Mouse (Mus musculus) CH12.LX (cell line): ENCODE results near the gene Sfxn5. TPM values are rescaled to one million over a fixed set of nuclear protein-coding genes. Genes with fewer than 3 reads are reported as not detected.

Experiments used
- DNase-seq: peaks from one replicate; pipeline ENCODE4 v3.0.0-alpha.2; 2013; ENCODE audit errors: extremely low read depth
- H3K27ac ChIP-seq: 2 replicates; pipeline ENCODE4 v1.5.1; 2012; ENCODE audit warnings: low read depth, mild to moderate bottlenecking, control low read depth, moderate library complexity; ENCODE audit not compliant: insufficient read depth
- H3K27me3 ChIP-seq: replicated peaks from 2 replicates; pipeline ENCODE3; 2012; ENCODE audit warnings: inconsistent platforms
- H3K36me3 ChIP-seq, 2 experiments: replicated peaks in 1 of 2; 2 replicates each; pipeline versions ENCODE3 to v1.6.1; 2012; ENCODE audit warnings: inconsistent platforms in 1 of 2, low read length in 1 of 2, mild to moderate bottlenecking in 1 of 2, mixed read lengths in 1 of 2, moderate library complexity in 1 of 2; ENCODE audit not compliant: control insufficient read depth in 1 of 2, insufficient read depth in 1 of 2
- H3K4me1 ChIP-seq, 2 experiments: 2 replicates each; pipeline ENCODE4 v1.6.1; 2012; ENCODE audit warnings: inconsistent platforms in 1 of 2, moderate library complexity in 1 of 2; ENCODE audit not compliant: insufficient read depth in 2 of 2, control insufficient read depth in 1 of 2
- H3K4me2 ChIP-seq: 2 replicates; pipeline ENCODE4 v1.6.1; 2012; ENCODE audit warnings: low read depth, mild to moderate bottlenecking, control low read depth; ENCODE audit not compliant: poor library complexity, insufficient read depth, severe bottlenecking
- H3K4me3 ChIP-seq, 3 experiments: fragments of 150-350 bp in 1 of 3; sonication (generic) in 1 of 3; replicated peaks in 1 of 3; 2 replicates each; pipeline versions ENCODE3 to v1.5.1; 2011 to 2012; ENCODE audit warnings: low read depth in 2 of 3, low read length in 2 of 3, mild to moderate bottlenecking in 2 of 3, moderate library complexity in 2 of 3, control low read depth in 1 of 3, improper control_type of control experiment in 1 of 3, inconsistent platforms in 1 of 3, mixed read lengths in 1 of 3; ENCODE audit not compliant: poor library complexity in 1 of 3
- H3K79me2 ChIP-seq: replicated peaks from 2 replicates; pipeline ENCODE4 v1.6.1; 2012; ENCODE audit warnings: mild to moderate bottlenecking, moderate library complexity; ENCODE audit not compliant: control insufficient read depth, poor library complexity, insufficient read depth, severe bottlenecking; ENCODE audit errors: extremely low read depth
- H3K9ac ChIP-seq: 2 replicates; pipeline ENCODE4 v1.6.1; 2012; ENCODE audit warnings: low read depth, mild to moderate bottlenecking, control low read depth, moderate library complexity; ENCODE audit not compliant: insufficient read depth
- H3K9me3 ChIP-seq: replicated peaks from 2 replicates; pipeline ENCODE3; 2012; ENCODE audit warnings: low read length, inconsistent platforms, mixed read lengths
- BHLHE40 ChIP-seq: IDR thresholded peaks from 2 replicates; pipeline ENCODE4 v1.6.1; 2011; ENCODE audit warnings: mild to moderate bottlenecking, low read depth, low read length, improper control_type of control experiment
- CHD1 ChIP-seq: IDR thresholded peaks from 2 replicates; pipeline ENCODE4 v1.6.1; 2012; ENCODE audit warnings: low read depth, low read length, improper control_type of control experiment, inconsistent platforms
- CHD2 ChIP-seq: IDR thresholded peaks from 2 replicates; pipeline ENCODE4 v1.6.1; 2011; ENCODE audit warnings: low read length, improper control_type of control experiment
- E2F4 ChIP-seq: IDR thresholded peaks from 2 replicates; pipeline ENCODE4 v1.6.1; 2011; ENCODE audit warnings: low read depth, low read length, improper control_type of control experiment; ENCODE audit not compliant: insufficient replicate concordance
- EP300 ChIP-seq: IDR thresholded peaks from 2 replicates; pipeline ENCODE4 v1.6.1; 2011; ENCODE audit warnings: low read length, improper control_type of control experiment
- HCFC1 ChIP-seq: IDR thresholded peaks from 2 replicates; pipeline ENCODE4 v1.6.1; 2012; ENCODE audit warnings: low read depth, mild to moderate bottlenecking, inconsistent platforms, low read length, improper control_type of control experiment
- IRF4 ChIP-seq: IDR thresholded peaks from 2 replicates; pipeline ENCODE4 v1.6.1; 2014; ENCODE audit warnings: low read depth, mild to moderate bottlenecking, inconsistent platforms, low read length, improper control_type of control experiment
- JUN ChIP-seq: IDR thresholded peaks from 2 replicates; pipeline ENCODE4 v1.6.1; 2011; ENCODE audit warnings: low read depth, mild to moderate bottlenecking, low read length, improper control_type of control experiment, moderate library complexity; ENCODE audit not compliant: insufficient read depth
- JUND ChIP-seq: conservative IDR thresholded peaks from 2 replicates; pipeline ENCODE4 v1.6.1; 2011; ENCODE audit warnings: low read depth, low read length, improper control_type of control experiment
- KAT2A ChIP-seq: IDR thresholded peaks from 2 replicates; pipeline ENCODE4 v1.6.1; 2012; ENCODE audit warnings: low read length, improper control_type of control experiment, inconsistent platforms; ENCODE audit not compliant: insufficient replicate concordance
- MAFK ChIP-seq: IDR thresholded peaks from 2 replicates; pipeline ENCODE4 v1.6.1; 2011; ENCODE audit warnings: low read length, improper control_type of control experiment; ENCODE audit not compliant: insufficient replicate concordance
- MAZ ChIP-seq: IDR thresholded peaks from 2 replicates; pipeline ENCODE4 v1.6.1; 2012; ENCODE audit warnings: low read depth, mild to moderate bottlenecking, inconsistent platforms, low read length, improper control_type of control experiment, moderate library complexity
- MYC ChIP-seq: IDR thresholded peaks from 2 replicates; pipeline ENCODE4 v1.6.1; 2011; ENCODE audit warnings: low read depth, mild to moderate bottlenecking, improper control_type of control experiment, low read length
- NELFE ChIP-seq: IDR thresholded peaks from 2 replicates; pipeline ENCODE4 v1.6.1; 2011; ENCODE audit warnings: low read depth, low read length, improper control_type of control experiment
- PAX5 ChIP-seq: IDR thresholded peaks from 2 replicates; pipeline ENCODE4 v1.6.1; 2012; ENCODE audit warnings: low read length, inconsistent platforms, mixed read lengths
- POLR2AphosphoS2 ChIP-seq: IDR thresholded peaks from 2 replicates; pipeline ENCODE4 v1.6.1; 2011; ENCODE audit warnings: low read depth, low read length, improper control_type of control experiment
- TCF12 ChIP-seq: IDR thresholded peaks from 2 replicates; pipeline ENCODE4 v1.6.1; 2014; ENCODE audit warnings: low read depth, mild to moderate bottlenecking, inconsistent platforms, low read length, improper control_type of control experiment
- UBTF ChIP-seq: IDR thresholded peaks from 2 replicates; pipeline ENCODE4 v1.6.1; 2012; ENCODE audit warnings: low read depth, mild to moderate bottlenecking, inconsistent platforms, low read length, improper control_type of control experiment, moderate library complexity
- USF1 ChIP-seq: IDR thresholded peaks from 2 replicates; pipeline ENCODE4 v1.6.1; 2014; ENCODE audit warnings: low read depth, mild to moderate bottlenecking, inconsistent platforms, low read length, improper control_type of control experiment
- ZC3H11A ChIP-seq: IDR thresholded peaks from 2 replicates; pipeline ENCODE4 v1.6.1; 2012; ENCODE audit warnings: low read depth, mild to moderate bottlenecking, inconsistent platforms, low read length, improper control_type of control experiment
- ZKSCAN1 ChIP-seq: IDR thresholded peaks from 2 replicates; pipeline ENCODE4 v1.6.1; 2012; ENCODE audit warnings: low read depth, inconsistent platforms, low read length, improper control_type of control experiment, borderline replicate concordance
- ZMIZ1 ChIP-seq: IDR thresholded peaks from 2 replicates; pipeline ENCODE4 v1.6.1; 2012; ENCODE audit warnings: low read depth, mild to moderate bottlenecking, inconsistent platforms, low read length, improper control_type of control experiment
- ZNF384 ChIP-seq: IDR thresholded peaks from 2 replicates; pipeline ENCODE4 v1.6.1; 2012; ENCODE audit warnings: low read depth, low read length, improper control_type of control experiment, inconsistent platforms
- dilution Hi-C: fragments of 300-500 bp; cut with MboI; formaldehyde crosslinking; loops from 2 replicates; pipeline ENCODE4 v1.14.3; 2020; ENCODE audit warnings: low sequenced_read_pairs; ENCODE audit not compliant: extremely low pct_unique_long_range_greater_than_20kb, extremely low pct_ligation_motif_present
- in situ Hi-C: fragments of 300-500 bp; cut with MboI; formaldehyde crosslinking; loops from 3 replicates; pipeline ENCODE4 v1.14.3; 2019; ENCODE audit warnings: low sequenced_read_pairs, low pct_ligation_motif_present, low pct_unique_long_range_greater_than_20kb, mixed read lengths
- polyA plus RNA-seq: library from polyadenylated mRNA; unstranded; fragments of >175 nt; gene quantifications from 2 replicates; pipeline ENCODE4 v1.2.1, GENCODE M21; 2012; ENCODE audit warnings: low read depth; ENCODE audit not compliant: insufficient read length
- total RNA-seq, 2 experiments: library from RNA; depleted of rRNA; stranded (reverse); fragments of 300-350 nt in 1 of 2; fragments of >200 nt in 1 of 2; gene quantifications; 2 replicates each; pipeline ENCODE4 v1.2.3; 2012 to 2014

Gene Sfxn5
- total and polyA plus RNA-seq, 3 experiments: 0.55 to 0.93 (median 0.66) TPM

DNA sequence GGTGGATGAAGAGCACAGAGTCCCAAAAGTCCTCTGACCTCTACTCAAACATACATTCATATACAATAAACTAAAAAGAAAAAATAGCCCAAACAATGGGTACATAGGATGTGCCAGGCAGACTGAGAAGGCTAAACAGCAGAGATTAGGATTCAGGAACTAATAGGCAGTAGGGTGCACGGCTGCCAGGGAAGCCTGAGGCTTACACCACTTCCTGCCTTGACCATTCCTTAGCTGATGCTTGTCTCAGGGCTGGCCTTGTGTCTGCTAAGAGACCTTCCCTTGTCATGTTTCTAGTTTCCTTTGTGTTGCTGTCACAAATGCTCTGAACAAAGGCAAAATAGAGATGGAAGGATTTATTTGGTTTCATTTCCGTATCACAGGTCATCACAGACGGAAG lies 26.8 kb downstream of the Sfxn5 start:
- H3K9ac ChIP-seq: no peak overlapping the region
- no peaks in the 10 kb centered on the region for H3K27me3 ChIP-seq
- H3K4me3 ChIP-seq: no peak overlapping the region
- peaks cover 2 to 25% of the 10 kb centered on the region in 2 experiments; a peak in 2 of 4 replicates for H3K4me1 ChIP-seq
- H3K4me2 ChIP-seq: no peak overlapping the region
- no peaks in the 10 kb centered on the region for H3K36me3 ChIP-seq
- H3K27ac ChIP-seq: no peak overlapping the region
- DNase-seq: no peak
- dilution Hi-C loops: no loop called here
- in situ Hi-C loops: no loop called here
- no peaks in the 10 kb centered on the region for H3K79me2 ChIP-seq
- H3K9me3 ChIP-seq: no peaks in the 10 kb centered on the region
- TF ChIP-seq NELFE (no peak), HCFC1 (no peak), MAZ (no peak), JUND (no peak), CHD2 (no peak), POLR2AphosphoS2 (no peak), KAT2A (no peak), UBTF (no peak), CHD1 (no peak), USF1 (no peak), MYC (no peak), TCF12 (no peak)

DNA sequence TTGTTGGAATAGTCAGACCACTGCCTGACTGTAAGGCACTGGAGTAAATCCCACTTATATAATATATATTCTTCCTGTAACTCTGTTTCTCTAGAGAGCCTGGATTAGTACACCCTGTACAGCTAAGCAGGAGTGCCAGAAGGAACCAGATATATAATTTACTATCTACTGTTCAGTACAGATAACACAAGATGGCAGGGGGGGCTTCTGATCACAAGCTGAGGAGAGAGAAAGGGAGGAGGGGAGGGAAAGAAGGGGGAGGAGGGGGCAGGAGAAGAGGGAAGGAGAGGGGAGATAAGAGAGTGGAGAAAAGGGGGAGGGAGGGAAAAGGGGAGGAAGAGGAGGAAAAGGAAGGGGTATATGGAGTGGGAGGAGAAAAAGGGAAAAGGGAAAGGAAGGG lies 27.4 kb downstream of the Sfxn5 start:
- Histone ChIP-seq H3K4me2 (no peak overlapping the region), H3K4me1 (peaks cover 2 to 25% of the 10 kb centered on the region in 2 experiments; a peak in 2 of 4 replicates), H3K79me2 (no peaks in the 10 kb centered on the region), H3K27ac (no peak overlapping the region), H3K4me3 (no peak overlapping the region), H3K9ac (no peak overlapping the region), H3K27me3 (no peaks in the 10 kb centered on the region), H3K36me3 (no peaks in the 10 kb centered on the region), H3K9me3 (no peaks in the 10 kb centered on the region)
- in situ Hi-C loops (no loop called here), dilution Hi-C loops (no loop called here)
- TF ChIP-seq ZKSCAN1 (no peak), EP300 (no peak), HCFC1 (no peak), ZNF384 (no peak), POLR2AphosphoS2 (no peak), UBTF (no peak), ZC3H11A (no peak), ZMIZ1 (no peak), IRF4 (no peak), JUN (no peak), MAFK (no peak), PAX5 (no peak), BHLHE40 (no peak), E2F4 (no peak), KAT2A (no peak), MAZ (no peak), JUND (no peak), MYC (no peak)
- no peak for DNase-seq
